ENCODE assay signal across 7 mouse cellular contexts in genomic region chr8:104090993-104091900, GRCm38 (mm10). TPM values are rescaled to one million over a fixed set of nuclear protein-coding genes. Genes with fewer than 3 reads are reported as not detected.
DNase-seq lines count a peak whose midpoint lies in the region; ATAC-seq lines count a peak whose summit lies in the region.
"Not testable (repeated sequence)": the region's sequence is repeated elsewhere in the genome, so short reads cannot be mapped to it uniquely, and the experiment has no call there.

No protein-coding gene starts in this region.

- DNase-seq in brain, adult 2 months (ENCODE audit: low read depth, low spot score), result peak; percentile 53
- peak; percentile 39 for DNase-seq in kidney, adult 18-20 months
- DNase-seq in lung, postnatal 4 days, result peak; percentile 14 to 41

- H3K27ac ChIP-seq in embryonic facial prominence, embryonic 15.5 days (replicated peaks); heart, embryonic 14.5 days (replicated peaks in 1 of 2; ENCODE audit: control insufficient read depth in 1 of 2, insufficient read depth in 1 of 2, low read depth in 2 of 2, low read length in 2 of 2); limb, embryonic 12.5 days; neural tube, embryonic 14.5 days (ENCODE audit: low read depth, low read length): not testable (repeated sequence)

- not testable (repeated sequence) for ATAC-seq in embryonic facial prominence, embryonic 15.5 days (ENCODE audit: insufficient number of reproducible peaks, low FRiP score, low TSS enrichment, low read depth); heart, embryonic 14.5 days (ENCODE audit: insufficient number of reproducible peaks, insufficient read depth, low FRiP score, low read depth)
- ATAC-seq in limb, embryonic 12.5 days (ENCODE audit: insufficient number of reproducible peaks, insufficient read depth, low FRiP score, low TSS enrichment, low read depth), result 0 out of 2 replicates have a peak, but pooled peaks have one; percentile 35
- peak; percentile 14; the same call in 1 of the 2 replicates for ATAC-seq in neural tube, embryonic 14.5 days (ENCODE audit: low read depth)

- H3K36me3 ChIP-seq in embryonic facial prominence, embryonic 15.5 days; heart, embryonic 14.5 days (ENCODE audit: control insufficient read depth, insufficient read depth, low read length); limb, embryonic 12.5 days; neural tube, embryonic 14.5 days (ENCODE audit: control insufficient read depth, insufficient read depth, low read length): not testable (repeated sequence)

- H3K4me1 ChIP-seq in embryonic facial prominence, embryonic 15.5 days; heart, embryonic 14.5 days (ENCODE audit: control insufficient read depth in 2 of 2, insufficient read depth in 2 of 2, low read length in 2 of 2); limb, embryonic 12.5 days (replicated peaks); neural tube, embryonic 14.5 days (ENCODE audit: control insufficient read depth, insufficient read depth, low read length): not testable (repeated sequence)

- H3K4me3 ChIP-seq in embryonic facial prominence, embryonic 15.5 days (replicated peaks), result peak overlapping the region; percentile 21; the same call in 1 of the 2 replicates
- peak overlapping the region in 1 of 2 experiments; percentile 21; a peak in 1 of 4 replicates for H3K4me3 ChIP-seq in heart, embryonic 14.5 days (ENCODE audit: control insufficient read depth in 1 of 2, insufficient read depth in 1 of 2, low read depth in 1 of 2, low read length in 2 of 2)
- peak overlapping the region; percentile 12; the same call in 1 of the 2 replicates for H3K4me3 ChIP-seq in limb, embryonic 12.5 days (replicated peaks)
- not testable (repeated sequence) for H3K4me3 ChIP-seq in neural tube, embryonic 14.5 days (ENCODE audit: low read depth, low read length)

- not testable (repeated sequence) for H3K9ac ChIP-seq in embryonic facial prominence, embryonic 15.5 days; heart, embryonic 14.5 days (ENCODE audit: low read length); limb, embryonic 12.5 days (replicated peaks); neural tube, embryonic 14.5 days (replicated peaks; ENCODE audit: low read depth, low read length)

- WGBS in embryonic facial prominence, embryonic 15.5 days, result 5% methylated on average over 24 of the region's 24 CpGs
- WGBS in heart, embryonic 14.5 days, result 7% methylated on average over 24 of the region's 24 CpGs
- WGBS in limb, embryonic 12.5 days, result 11% methylated on average over 24 of the region's 24 CpGs
- WGBS in neural tube, embryonic 14.5 days, result 10% methylated on average over 24 of the region's 24 CpGs

- peak overlapping the region; percentile 43 for H3K4me2 ChIP-seq in embryonic facial prominence, embryonic 15.5 days (replicated peaks)
- peak overlapping the region; percentile 52 for H3K4me2 ChIP-seq in heart, embryonic 14.5 days (ENCODE audit: low read length)
- H3K4me2 ChIP-seq in limb, embryonic 12.5 days, result peak overlapping the region; percentile 45
- H3K4me2 ChIP-seq in neural tube, embryonic 14.5 days (ENCODE audit: low read depth, low read length), result peak overlapping the region; percentile 8; the same call in 1 of the 2 replicates

- not testable (repeated sequence) for H3K27me3 ChIP-seq in embryonic facial prominence, embryonic 15.5 days; heart, embryonic 14.5 days (ENCODE audit: control insufficient read depth, insufficient read depth, low read length); limb, embryonic 12.5 days; neural tube, embryonic 14.5 days (ENCODE audit: control insufficient read depth, insufficient read depth, low read length)

- not testable (repeated sequence) for H3K9me3 ChIP-seq in embryonic facial prominence, embryonic 15.5 days (replicated peaks); heart, embryonic 14.5 days (ENCODE audit: control insufficient read depth, low read length); limb, embryonic 12.5 days; neural tube, embryonic 14.5 days (ENCODE audit: control insufficient read depth, low read length)

RNA-seq across cellular contexts. Expression of gene Cdh5, which starts 10.2 kb away (rescaled TPM):
- polyA plus RNA-seq in embryonic facial prominence, embryonic 15.5 days (2015; fragmentation: Nextera tagmentation; extraction: Ambion mirVana), result 32.7 and 33.3 TPM in 2 replicates
- polyA plus RNA-seq in heart, embryonic 14.5 days (2014; fragmentation: Nextera tagmentation; extraction: Ambion mirVana), result 54.6 and 61.5 TPM in 2 replicates
- polyA plus RNA-seq in limb, embryonic 12.5 days (2016; fragmentation: Nextera tagmentation; extraction: Ambion mirVana), result 16.2 and 19.2 TPM in 2 replicates
- 4.2 and 16.8 TPM in 2 replicates for polyA plus RNA-seq in neural tube, embryonic 14.5 days (2014; fragmentation: Nextera tagmentation; extraction: Ambion mirVana)
